Mouse (Mus musculus) hindbrain, embryonic 11.5 days (tissue): ENCODE measurements around the gene Bbx. TPM values are rescaled to one million over a fixed set of nuclear protein-coding genes. Genes with fewer than 3 reads are reported as not detected.

Experiments used
- ATAC-seq: fragments of 200-750 bp; cut with Nextera tagmentation; 2 replicates; pipeline ENCODE4 v1.8.0; 2017; ENCODE audit warnings: mild to moderate bottlenecking, moderate TSS enrichment, moderate library complexity; ENCODE audit not compliant: low FRiP score
- DNase-seq: peaks from one replicate; pipeline ENCODE4 v3.0.0-alpha.2; 2015; ENCODE audit warnings: low spot score
- H3K27ac ChIP-seq: fragments of 300-500 bp; sonication (generic); 2 replicates; pipeline ENCODE4 v1.5.1; 2014; ENCODE audit warnings: mild to moderate bottlenecking, low read depth, low read length
- H3K27me3 ChIP-seq: fragments of 300-500 bp; sonication (generic); 2 replicates; pipeline ENCODE4 v1.6.1; 2014; ENCODE audit warnings: mild to moderate bottlenecking, low read length, moderate library complexity, mixed read lengths; ENCODE audit not compliant: control insufficient read depth, insufficient read depth
- H3K36me3 ChIP-seq: fragments of 300-500 bp; sonication (generic); 2 replicates; pipeline ENCODE4 v1.6.1; 2014; ENCODE audit warnings: mild to moderate bottlenecking, low read length, moderate library complexity, mixed read lengths; ENCODE audit not compliant: control insufficient read depth, insufficient read depth
- H3K4me1 ChIP-seq: fragments of 300-500 bp; sonication (generic); replicated peaks from 2 replicates; pipeline ENCODE4 v1.6.1; 2014; ENCODE audit warnings: low read length, mixed read lengths; ENCODE audit not compliant: control insufficient read depth, insufficient read depth
- H3K4me2 ChIP-seq: fragments of 300-500 bp; sonication (generic); replicated peaks from 2 replicates; pipeline ENCODE4 v1.6.1; 2014; ENCODE audit warnings: mild to moderate bottlenecking, low read depth, low read length
- H3K4me3 ChIP-seq: fragments of 300-500 bp; sonication (generic); 2 replicates; pipeline ENCODE4 v1.5.1; 2014; ENCODE audit warnings: low read depth, low read length
- H3K9ac ChIP-seq: fragments of 300-500 bp; sonication (generic); 2 replicates; pipeline ENCODE4 v1.6.1; 2014; ENCODE audit warnings: low read depth, low read length
- H3K9me3 ChIP-seq: fragments of 300-500 bp; sonication (generic); 2 replicates; pipeline ENCODE4 v1.6.1; 2016; ENCODE audit warnings: low read length; ENCODE audit not compliant: control insufficient read depth
- WGBS: fragments of 180-500 bp; shearing (Covaris S2); extraction: QIAGEN DNeasy Blood & Tissue Kit; methylation state at CpG from one replicate; pipeline ENCODE4 v1.1.7; 2014; 5-methylcytosine and 5-hydroxymethylcytosine counted together
- polyA plus RNA-seq: library from polyadenylated mRNA; unstranded; fragments of >200 nt; fragmentation: Nextera tagmentation; extraction: Ambion mirVana; gene quantifications from 2 replicates; pipeline ENCODE4 v1.2.1, GENCODE M21; 2014

The Bbx gene
- polyA plus RNA-seq, 1 experiment from 2014 or later: 42.2 TPM

DNA sequence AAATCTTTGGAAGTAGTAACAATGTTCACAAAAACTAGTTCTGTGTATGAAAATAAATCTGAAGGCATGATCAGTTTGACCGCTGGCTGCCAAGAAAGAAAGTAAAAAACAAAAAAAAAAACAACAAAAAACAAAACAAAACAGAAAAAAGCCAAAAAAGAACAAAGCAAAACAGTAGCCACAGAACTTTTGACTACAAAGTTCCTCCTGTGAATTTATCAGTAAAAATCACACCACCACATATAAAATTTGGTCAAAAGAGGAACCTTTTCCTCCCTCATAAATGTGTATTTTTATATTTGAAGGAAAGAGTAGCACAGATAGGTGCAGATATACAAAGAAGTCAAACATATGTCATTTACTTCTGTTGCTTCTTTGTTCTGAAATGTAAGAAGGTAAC lies 239.6 kb downstream of the Bbx start:
- WGBS: 96% methylated on average over 1 of the region's 1 CpGs
- DNase-seq (no peak), ATAC-seq (no peak)

DNA sequence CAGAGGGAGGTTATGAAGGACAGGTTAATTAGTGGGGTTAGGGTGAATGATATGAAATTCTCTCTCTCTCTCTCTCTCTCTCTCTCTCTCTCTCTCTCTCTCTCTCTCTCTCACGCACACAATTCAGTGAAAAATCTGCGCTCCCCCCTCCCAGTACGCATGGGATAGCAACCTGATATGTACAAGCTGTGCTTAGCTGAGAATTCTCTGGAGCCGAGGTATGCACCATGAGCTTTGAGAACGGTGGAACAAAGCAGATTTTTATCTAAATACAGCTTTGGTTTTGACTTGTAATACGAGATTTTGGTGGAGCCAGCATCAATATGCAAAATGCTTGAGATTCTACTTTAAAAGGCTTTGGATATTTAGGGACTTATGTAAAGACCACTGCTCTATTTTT lies 243.1 kb downstream of the Bbx start:
- Histone ChIP-seq H3K9ac (no peak overlapping the region), H3K4me1 (no peaks in the 10 kb centered on the region), H3K9me3 (no peaks in the 10 kb centered on the region), H3K36me3 (no peaks in the 10 kb centered on the region), H3K27me3 (no peaks in the 10 kb centered on the region), H3K4me3 (no peak overlapping the region), H3K27ac (no peak overlapping the region), H3K4me2 (no peak overlapping the region)
- DNase-seq (no peak), ATAC-seq (no peak)
- 63% methylated on average over 6 of the region's 6 CpGs for WGBS

More for the DNA sequence above, 239.6 kb downstream of the Bbx start:
- no peaks in the 10 kb centered on the region for H3K27me3 ChIP-seq
- no peak overlapping the region for H3K4me2 ChIP-seq
- H3K9ac ChIP-seq: no peak overlapping the region
- no peak overlapping the region for H3K27ac ChIP-seq
- no peaks in the 10 kb centered on the region for H3K36me3 ChIP-seq
- H3K9me3 ChIP-seq: no peaks in the 10 kb centered on the region
- no peak overlapping the region for H3K4me3 ChIP-seq
- no peaks in the 10 kb centered on the region for H3K4me1 ChIP-seq

DNA sequence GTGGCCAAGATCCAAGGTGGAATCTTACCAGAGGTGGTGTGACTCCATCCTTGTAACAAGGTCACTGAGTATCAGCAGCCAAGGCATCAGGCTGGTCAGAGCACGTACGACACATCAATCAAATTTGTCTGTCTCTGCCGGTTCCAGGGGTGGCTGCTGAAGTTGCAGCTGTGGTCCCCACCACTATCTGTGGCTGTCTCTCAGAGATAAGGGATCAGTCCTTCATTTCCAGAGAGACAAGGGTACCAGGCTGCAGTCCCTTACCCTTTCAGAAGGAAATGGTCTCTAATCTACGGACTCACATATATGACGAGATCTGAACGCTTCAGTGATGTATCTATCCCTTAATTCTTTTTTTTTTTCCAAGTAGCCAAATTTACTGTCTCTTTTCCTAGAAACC lies 245.6 kb downstream of the Bbx start:
- WGBS: 73% methylated on average over 6 of the region's 6 CpGs

DNA sequence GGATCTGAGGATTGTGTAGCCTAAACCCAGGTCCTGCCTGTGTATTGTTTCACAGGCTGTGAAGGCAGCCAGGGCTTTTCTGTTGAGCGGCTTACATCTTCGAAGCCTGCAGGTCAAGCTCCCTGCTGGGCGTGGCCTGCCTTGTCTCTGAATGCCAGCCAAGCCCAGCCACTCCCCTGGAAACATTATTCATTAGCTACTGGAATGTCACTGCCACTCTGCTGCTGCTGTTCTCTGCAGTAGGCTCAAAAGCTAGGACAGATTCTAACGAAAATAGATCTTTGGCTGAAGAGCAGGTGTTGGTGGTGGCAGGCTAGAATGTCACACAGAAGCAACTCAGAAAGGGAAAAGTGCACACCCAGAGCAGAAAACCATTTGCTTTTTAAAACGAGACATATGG lies 247.1 kb downstream of the Bbx start:
- Histone ChIP-seq H3K9me3 (no peaks in the 10 kb centered on the region), H3K9ac (no peak overlapping the region), H3K27me3 (no peaks in the 10 kb centered on the region), H3K27ac (no peak overlapping the region), H3K4me1 (no peaks in the 10 kb centered on the region), H3K4me3 (no peak overlapping the region), H3K4me2 (no peak overlapping the region), H3K36me3 (no peaks in the 10 kb centered on the region)
- ATAC-seq (peak; percentile 78), DNase-seq (peak; percentile 68)
- 13% methylated on average over 5 of the region's 5 CpGs for WGBS

More for the DNA sequence above, 245.6 kb downstream of the Bbx start:
- H3K27me3 ChIP-seq: no peaks in the 10 kb centered on the region
- H3K9me3 ChIP-seq: no peaks in the 10 kb centered on the region
- no peaks in the 10 kb centered on the region for H3K4me1 ChIP-seq
- H3K4me2 ChIP-seq: no peak overlapping the region
- no peak overlapping the region for H3K9ac ChIP-seq
- no peak for DNase-seq
- no peak overlapping the region for H3K27ac ChIP-seq
- no peaks in the 10 kb centered on the region for H3K36me3 ChIP-seq
- ATAC-seq: no peak
- no peak overlapping the region for H3K4me3 ChIP-seq

GRCm38 (mm10) chr16:50182988-50183387 lies 249.2 kb downstream of the Bbx start:
- ATAC-seq: no peak
- Histone ChIP-seq H3K36me3 (no peaks in the 10 kb centered on the region), H3K9ac (no peak overlapping the region), H3K27ac (no peak overlapping the region), H3K4me1 (no peaks in the 10 kb centered on the region), H3K27me3 (no peaks in the 10 kb centered on the region), H3K4me3 (no peak overlapping the region), H3K9me3 (no peaks in the 10 kb centered on the region), H3K4me2 (no peak overlapping the region)
- no peak for DNase-seq
- 89% methylated on average over 8 of the region's 8 CpGs for WGBS

DNA sequence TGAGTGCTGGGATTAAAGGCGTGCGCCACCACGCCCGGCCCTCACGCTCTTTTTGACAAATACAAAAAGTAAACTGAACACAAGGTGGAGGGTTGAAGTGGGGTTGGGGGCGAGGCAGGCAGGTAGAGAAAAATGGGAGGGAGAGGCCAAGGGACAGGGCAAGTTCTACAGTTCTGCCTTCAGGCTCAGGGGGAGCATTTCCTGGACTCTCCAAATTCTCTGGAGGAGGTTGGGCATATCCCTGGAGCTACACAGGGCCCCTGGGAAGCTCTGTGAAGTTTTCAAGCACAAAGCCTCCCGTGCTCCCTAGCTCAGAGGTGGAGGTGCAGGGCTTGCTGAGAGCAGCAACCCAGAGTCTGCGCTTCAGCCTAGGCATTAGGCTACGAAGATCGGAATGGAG lies 249.6 kb downstream of the Bbx start:
- H3K36me3 ChIP-seq: no peaks in the 10 kb centered on the region
- ATAC-seq: no peak
- DNase-seq: no peak
- no peak overlapping the region for H3K4me2 ChIP-seq
- no peak overlapping the region for H3K27ac ChIP-seq
- H3K4me1 ChIP-seq: no peaks in the 10 kb centered on the region
- no peaks in the 10 kb centered on the region for H3K9me3 ChIP-seq
- H3K27me3 ChIP-seq: no peaks in the 10 kb centered on the region
- WGBS: 84% methylated on average over 10 of the region's 10 CpGs
- no peak overlapping the region for H3K9ac ChIP-seq
- no peak overlapping the region for H3K4me3 ChIP-seq

DNA sequence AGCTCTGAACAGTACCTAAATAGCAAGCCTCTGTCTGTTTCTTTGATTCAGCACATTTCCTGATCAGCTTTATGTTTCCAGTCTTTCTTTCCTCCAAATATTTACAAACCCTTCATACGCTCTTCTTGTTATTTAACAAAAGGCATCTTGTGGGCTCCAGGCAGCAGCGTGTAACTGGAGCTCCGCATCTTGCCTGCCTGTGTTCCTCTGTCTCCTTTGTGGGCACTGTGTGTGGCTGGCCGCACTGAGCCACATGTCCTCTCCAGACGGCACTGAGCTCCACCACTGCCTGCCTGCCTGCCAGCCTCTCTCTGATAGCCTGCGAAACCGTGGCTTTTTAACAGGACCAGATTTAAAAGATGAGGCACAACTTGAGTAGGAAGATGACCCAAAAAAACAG lies 259.4 kb downstream of the Bbx start:
- no peak overlapping the region for H3K4me2 ChIP-seq
- DNase-seq (no peak), ATAC-seq (no peak)
- H3K27ac ChIP-seq: no peak overlapping the region
- H3K4me1 ChIP-seq: no peaks in the 10 kb centered on the region
- H3K27me3 ChIP-seq: no peaks in the 10 kb centered on the region
- no peaks in the 10 kb centered on the region for H3K9me3 ChIP-seq
- H3K36me3 ChIP-seq: no peaks in the 10 kb centered on the region
- H3K4me3 ChIP-seq: no peak overlapping the region
- no peak overlapping the region for H3K9ac ChIP-seq
- 54% methylated on average over 7 of the region's 7 CpGs for WGBS

DNA sequence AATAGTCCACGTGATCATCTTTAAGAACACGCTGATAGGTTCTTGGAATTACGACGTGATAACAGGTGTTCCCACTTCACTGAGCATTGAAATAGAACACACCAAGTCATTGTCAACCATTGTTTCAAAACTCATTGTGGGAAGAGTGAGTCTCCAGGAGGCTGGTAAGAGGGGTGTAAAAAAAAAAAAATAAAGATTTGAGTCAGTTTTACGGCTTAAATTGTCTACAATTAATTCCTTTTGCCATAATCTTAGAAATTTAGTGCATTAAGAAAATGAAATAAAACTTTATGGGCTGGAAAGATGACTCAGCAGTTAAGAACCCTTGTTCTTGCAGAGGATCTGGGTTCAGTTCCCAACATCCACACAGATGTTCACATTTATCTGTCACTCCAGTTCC lies 261.4 kb downstream of the Bbx start:
- WGBS: 91% methylated on average over 5 of the region's 5 CpGs
- H3K27me3 ChIP-seq: no peaks in the 10 kb centered on the region
- no peaks in the 10 kb centered on the region for H3K4me1 ChIP-seq
- H3K4me3 ChIP-seq: no peak overlapping the region
- ATAC-seq (no peak), DNase-seq (no peak)
- H3K9ac ChIP-seq: no peak overlapping the region
- H3K9me3 ChIP-seq: no peaks in the 10 kb centered on the region
- H3K27ac ChIP-seq: no peak overlapping the region
- no peaks in the 10 kb centered on the region for H3K36me3 ChIP-seq
- no peak overlapping the region for H3K4me2 ChIP-seq

- Histone ChIP-seq H3K27ac (no peak overlapping the region), H3K36me3 (no peaks in the 10 kb centered on the region), H3K27me3 (no peaks in the 10 kb centered on the region), H3K4me1 (no peaks in the 10 kb centered on the region), H3K4me3 (no peak overlapping the region), H3K9ac (no peak overlapping the region), H3K4me2 (no peak overlapping the region), H3K9me3 (no peaks in the 10 kb centered on the region)
- DNase-seq (no peak), ATAC-seq (no peak)
- WGBS: 89% methylated on average over 10 of the region's 10 CpGs
Measured at GRCm38 (mm10) chr16:50167983-50168299, 264.2 kb downstream of the Bbx start.
